Mouse (Mus musculus) lung, postnatal 25 days (tissue): ENCODE results near the gene Fgfbp1.

ENCODE experiments used
- DNase-seq: peaks from one replicate; pipeline ENCODE4 v3.0.0; 2022; ENCODE audit warnings: low spot score

The Fgfbp1 gene

GRCm38 (mm10) chr5:43981620-43982019 lies at the start of gene Fgfbp1:
TSS of gene Fgfbp1 (minus strand) at chr5:43981779.
- DNase-seq, result peak; percentile 86

- DNase-seq, result no peak
Measured at GRCm38 (mm10) chr5:43998295-43998989, 16.9 kb upstream of the Fgfbp1 start.

GRCm38 (mm10) chr5:43997626-43998025 lies 16.0 kb upstream of the Fgfbp1 start:
- DNase-seq, result no peak

- no peak for DNase-seq
Measured at GRCm38 (mm10) chr5:43996162-43996561, 14.6 kb upstream of the Fgfbp1 start.

GRCm38 (mm10) chr5:43994981-43995380 lies 13.4 kb upstream of the Fgfbp1 start:
- DNase-seq, result no peak

- peak; percentile 62 for DNase-seq
Measured at GRCm38 (mm10) chr5:43990316-43990715, 8.7 kb upstream of the Fgfbp1 start.

GRCm38 (mm10) chr5:43989017-43989416 lies 7.4 kb upstream of the Fgfbp1 start:
- DNase-seq, result no peak

- no peak for DNase-seq
Measured at GRCm38 (mm10) chr5:43986212-43986611, 4.6 kb upstream of the Fgfbp1 start.

- peak; percentile 15 for DNase-seq
Measured at GRCm38 (mm10) chr5:43982896-43983295, 1.3 kb upstream of the Fgfbp1 start.

GRCm38 (mm10) chr5:43980397-43980796 lies 1.2 kb downstream of the Fgfbp1 start:
- no peak for DNase-seq

- DNase-seq, result no peak
Measured at GRCm38 (mm10) chr5:43976821-43977561, 4.6 kb downstream of the Fgfbp1 start.

- DNase-seq, result no peak
Measured at GRCm38 (mm10) chr5:43974166-43974565, 7.4 kb downstream of the Fgfbp1 start.

- no peak for DNase-seq
Measured at GRCm38 (mm10) chr5:43971156-43971555, 10.4 kb downstream of the Fgfbp1 start.

GRCm38 (mm10) chr5:43970532-43970931 lies 11.0 kb downstream of the Fgfbp1 start:
- DNase-seq, result no peak

GRCm38 (mm10) chr5:43968634-43969033 lies 12.9 kb downstream of the Fgfbp1 start:
- no peak for DNase-seq

GRCm38 (mm10) chr5:43961056-43961455 lies 20.5 kb downstream of the Fgfbp1 start:
- DNase-seq, result no peak

GRCm38 (mm10) chr5:43959884-43960440 lies 21.6 kb downstream of the Fgfbp1 start:
- no peak for DNase-seq

GRCm38 (mm10) chr5:43953241-43953640 lies 28.3 kb downstream of the Fgfbp1 start:
- DNase-seq, result no peak

- DNase-seq, result peak; percentile 51
Measured at GRCm38 (mm10) chr5:43948748-43949275, 32.8 kb downstream of the Fgfbp1 start.

- peak; percentile 93 for DNase-seq
Measured at GRCm38 (mm10) chr5:43948111-43948743, 33.4 kb downstream of the Fgfbp1 start.

- peak; percentile 8 for DNase-seq
Measured at GRCm38 (mm10) chr5:43947330-43947977, 34.1 kb downstream of the Fgfbp1 start.

- no peak for DNase-seq
Measured at GRCm38 (mm10) chr5:43933269-43933668, 48.3 kb downstream of the Fgfbp1 start.
